Mouse (Mus musculus) testis, postnatal 10 days (tissue): ENCODE data around the gene Ddx39.

Experiments
- DNase-seq: peaks from one replicate; pipeline ENCODE4 v3.0.0; 2021; ENCODE audit warnings: low spot score

Gene Ddx39

DNA sequence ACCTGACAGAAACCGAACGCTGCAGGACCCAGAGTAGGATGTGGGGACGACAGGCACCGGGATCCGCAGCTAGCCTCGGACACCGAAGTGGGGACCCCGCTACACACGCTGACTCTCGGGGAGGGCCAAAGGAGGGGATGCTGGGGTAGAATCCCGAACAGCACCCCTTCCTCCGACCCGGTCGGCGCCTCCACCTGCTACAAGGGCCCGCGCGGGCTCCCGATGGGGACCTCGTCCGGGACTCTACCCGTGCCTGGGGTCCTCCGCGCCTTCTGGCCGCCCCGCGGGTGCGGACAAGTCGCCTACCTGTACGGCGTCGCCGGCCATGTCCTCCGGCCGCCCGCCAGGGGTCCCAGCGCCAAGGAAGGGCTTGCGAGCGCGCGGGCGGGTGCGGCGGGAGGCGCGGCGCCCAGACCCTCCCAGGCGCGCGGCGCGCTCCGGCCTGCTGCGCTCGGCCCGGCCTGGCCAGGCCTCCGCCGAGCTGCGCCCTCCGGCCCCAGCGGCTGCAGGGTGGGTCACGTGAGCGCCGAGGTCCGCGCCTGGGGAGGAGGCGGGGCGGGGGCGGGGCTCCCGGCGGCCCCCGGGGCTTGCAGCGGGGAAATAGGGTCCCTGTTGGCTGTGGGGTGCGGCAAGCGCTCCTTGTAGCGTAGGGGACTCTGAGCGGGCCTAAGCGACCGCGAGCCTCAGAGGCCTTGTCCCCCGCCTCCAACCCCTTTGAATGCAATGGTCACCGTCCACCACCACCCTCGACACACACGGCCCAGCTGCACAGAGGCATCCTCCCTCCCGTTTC, 16.1 kb upstream of the Ddx39 start, which contains the start of gene Pkn1:
Gene Pkn1, minus strand, starts transcription at position 519 of the 793 bp plus-strand sequence.
- DNase-seq: peak; percentile 84

DNA sequence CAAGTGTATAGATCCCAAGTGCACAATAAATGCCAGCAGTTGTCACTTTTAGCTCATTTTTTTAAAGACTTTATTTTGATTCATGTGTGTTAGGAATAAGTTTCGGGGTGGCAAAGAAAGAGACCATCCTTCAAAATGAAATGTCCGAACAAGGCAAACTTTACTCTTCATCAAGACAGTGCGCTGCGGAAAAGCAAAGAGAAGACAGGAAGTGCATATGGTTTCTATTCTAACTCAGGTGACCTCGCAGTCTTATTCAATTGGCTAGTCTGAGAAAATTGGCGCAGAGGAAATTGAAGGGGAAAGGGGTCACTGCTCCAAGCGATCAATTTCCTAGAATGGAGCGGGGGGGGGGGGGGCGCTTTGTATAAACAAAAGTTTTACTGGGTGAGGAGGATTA, 15.4 kb upstream of the Ddx39 start:
- no peak for DNase-seq

GRCm38 (mm10) chr8:83700423-83701085, 14.4 kb upstream of the Ddx39 start:
- peak; percentile 65 for DNase-seq

- DNase-seq: no peak
Measured at GRCm38 (mm10) chr8:83703426-83703825, 11.6 kb upstream of the Ddx39 start.

- no peak for DNase-seq
Measured at GRCm38 (mm10) chr8:83706411-83706810, 8.6 kb upstream of the Ddx39 start.

DNA sequence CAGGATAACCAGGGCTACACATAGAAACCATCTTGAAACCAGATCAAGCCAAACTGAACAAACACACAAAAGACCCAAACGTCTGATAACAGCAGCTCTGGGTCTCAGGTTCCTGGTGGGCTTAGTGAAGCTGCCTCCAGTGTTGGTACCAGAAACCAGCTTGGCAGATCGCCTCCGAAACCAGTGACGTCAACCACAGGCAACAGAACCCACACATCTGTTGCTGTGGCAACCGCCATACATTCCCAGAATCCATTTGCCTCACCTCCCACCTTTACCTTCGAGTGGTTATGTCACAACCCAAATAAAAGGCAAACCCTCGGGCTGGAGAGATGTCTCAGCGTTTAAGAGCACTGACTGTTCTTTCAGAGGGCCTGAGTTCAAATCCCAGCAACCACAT, 7.4 kb upstream of the Ddx39 start:
- no peak for DNase-seq

DNA sequence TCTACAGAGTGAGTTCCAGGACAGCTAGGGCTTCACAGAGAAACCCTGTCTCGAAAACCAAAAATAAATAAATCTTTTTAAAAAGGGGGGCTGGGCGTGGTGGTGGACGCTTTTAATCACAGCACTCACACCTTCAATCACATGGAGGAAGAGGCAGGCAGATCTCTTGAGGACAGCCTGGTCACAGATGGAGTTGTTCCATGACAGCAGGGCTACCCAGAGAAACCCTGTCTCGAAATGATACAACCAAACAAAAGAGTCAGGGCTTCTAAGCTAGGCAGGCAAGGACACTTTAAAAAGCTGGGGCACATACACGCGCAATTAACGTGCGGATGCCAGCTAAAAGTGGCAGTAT, 324 bp upstream of the Ddx39 start:
- no peak for DNase-seq

GRCm38 (mm10) chr8:83715771-83716170, 794 bp downstream of the Ddx39 start:
- no peak for DNase-seq

DNA sequence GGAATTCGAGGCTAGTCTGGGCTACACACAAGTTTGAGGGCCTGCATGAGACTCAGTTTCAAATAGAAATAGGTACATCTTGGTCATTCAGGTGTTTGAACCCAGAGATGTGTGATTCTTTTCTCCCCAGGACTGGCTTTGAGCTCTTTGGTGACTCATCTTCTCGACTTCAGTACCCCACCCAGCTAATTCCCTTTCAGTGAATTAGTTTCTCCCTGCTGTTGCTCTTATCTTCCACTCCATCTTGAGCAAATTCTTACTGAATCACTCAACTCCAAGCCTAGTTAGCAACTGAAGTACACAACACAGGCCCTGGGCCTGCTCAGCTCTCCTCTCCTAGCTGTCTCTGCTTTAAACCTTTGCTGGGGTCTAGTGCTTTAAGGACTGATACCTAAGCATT, 1.6 kb downstream of the Ddx39 start:
- no peak for DNase-seq

GRCm38 (mm10) chr8:83719048-83719447, 4.1 kb downstream of the Ddx39 start:
- no peak for DNase-seq

DNA sequence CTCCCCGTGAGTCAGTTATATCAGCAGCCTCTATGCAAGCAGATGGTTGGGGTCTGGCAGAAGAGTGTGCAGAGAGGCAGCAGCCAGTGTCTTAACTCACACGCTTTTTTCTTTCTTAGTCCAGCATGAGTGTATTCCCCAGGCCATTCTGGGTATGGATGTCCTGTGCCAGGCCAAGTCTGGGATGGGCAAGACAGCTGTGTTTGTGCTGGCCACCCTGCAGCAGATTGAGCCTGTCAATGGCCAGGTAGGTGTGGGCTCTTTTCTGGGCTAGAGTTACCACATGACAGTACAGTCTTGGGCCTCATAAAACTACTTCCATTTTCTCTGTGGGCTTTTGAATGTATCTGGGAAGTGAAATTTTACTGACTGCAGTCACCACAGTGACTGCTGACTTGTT, 4.7 kb downstream of the Ddx39 start:
- no peak for DNase-seq

DNA sequence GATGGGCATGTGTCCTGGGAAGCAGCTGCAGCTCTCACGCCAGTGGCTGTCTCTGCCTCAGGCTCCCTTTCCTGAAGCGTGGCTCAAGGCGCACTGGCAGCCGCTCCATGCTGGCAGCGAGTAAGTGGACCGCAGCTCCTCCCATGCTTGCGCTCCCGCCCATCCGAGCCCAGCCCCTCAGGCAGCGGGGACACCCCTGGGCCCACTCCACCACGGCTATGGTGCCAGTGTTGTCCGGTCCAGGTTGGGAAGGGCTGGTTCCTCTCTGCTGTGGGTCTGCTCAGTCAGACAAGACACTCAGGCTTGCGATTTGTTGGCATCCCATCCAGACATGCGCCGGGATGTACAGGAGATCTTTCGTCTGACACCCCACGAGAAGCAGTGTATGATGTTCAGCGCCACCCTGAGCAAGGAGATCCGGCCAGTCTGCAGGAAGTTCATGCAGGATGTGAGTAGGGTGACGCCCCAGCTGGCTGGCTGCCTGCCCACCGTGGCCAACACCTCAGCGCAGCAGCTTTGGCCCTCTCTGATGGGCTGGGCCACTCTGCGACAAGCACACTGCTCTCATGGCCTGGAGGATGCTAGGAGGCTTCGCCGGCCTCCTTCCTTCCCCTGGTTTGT, 6.5 kb downstream of the Ddx39 start:
- no peak for DNase-seq

GRCm38 (mm10) chr8:83722631-83723030, 7.7 kb downstream of the Ddx39 start:
- DNase-seq: no peak

DNA sequence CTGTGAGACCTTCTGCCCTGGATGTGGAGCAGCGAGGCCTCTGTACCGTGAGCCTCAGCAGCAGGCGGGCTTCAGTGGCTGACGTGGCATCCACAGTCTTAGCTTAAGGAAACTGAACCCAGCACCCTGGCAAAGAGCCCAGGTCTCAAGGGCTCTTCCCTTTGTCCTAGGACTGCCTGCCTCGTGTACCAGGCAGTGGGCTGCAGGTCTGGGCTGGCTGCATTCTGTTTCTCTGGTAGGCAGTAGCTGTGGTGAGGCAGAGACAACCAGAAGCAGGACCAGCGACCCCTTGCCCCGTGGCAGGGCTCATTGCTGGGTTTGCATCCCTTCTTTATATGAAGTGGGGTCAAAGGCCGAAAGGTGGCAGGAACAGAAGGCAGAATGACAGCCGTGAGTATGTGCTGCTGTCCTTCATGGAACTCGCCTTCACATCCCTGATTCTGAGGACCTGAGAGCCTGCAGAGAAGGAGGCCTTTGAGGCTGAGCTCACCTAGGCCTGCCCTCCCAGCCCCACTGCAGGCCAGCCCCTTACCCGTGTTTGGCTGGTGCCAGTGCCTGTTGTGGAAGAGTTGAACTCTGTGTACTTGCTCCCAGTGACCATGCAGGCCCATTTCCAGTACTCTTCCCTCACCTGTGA, 8.6 kb downstream of the Ddx39 start:
- no peak for DNase-seq

DNA sequence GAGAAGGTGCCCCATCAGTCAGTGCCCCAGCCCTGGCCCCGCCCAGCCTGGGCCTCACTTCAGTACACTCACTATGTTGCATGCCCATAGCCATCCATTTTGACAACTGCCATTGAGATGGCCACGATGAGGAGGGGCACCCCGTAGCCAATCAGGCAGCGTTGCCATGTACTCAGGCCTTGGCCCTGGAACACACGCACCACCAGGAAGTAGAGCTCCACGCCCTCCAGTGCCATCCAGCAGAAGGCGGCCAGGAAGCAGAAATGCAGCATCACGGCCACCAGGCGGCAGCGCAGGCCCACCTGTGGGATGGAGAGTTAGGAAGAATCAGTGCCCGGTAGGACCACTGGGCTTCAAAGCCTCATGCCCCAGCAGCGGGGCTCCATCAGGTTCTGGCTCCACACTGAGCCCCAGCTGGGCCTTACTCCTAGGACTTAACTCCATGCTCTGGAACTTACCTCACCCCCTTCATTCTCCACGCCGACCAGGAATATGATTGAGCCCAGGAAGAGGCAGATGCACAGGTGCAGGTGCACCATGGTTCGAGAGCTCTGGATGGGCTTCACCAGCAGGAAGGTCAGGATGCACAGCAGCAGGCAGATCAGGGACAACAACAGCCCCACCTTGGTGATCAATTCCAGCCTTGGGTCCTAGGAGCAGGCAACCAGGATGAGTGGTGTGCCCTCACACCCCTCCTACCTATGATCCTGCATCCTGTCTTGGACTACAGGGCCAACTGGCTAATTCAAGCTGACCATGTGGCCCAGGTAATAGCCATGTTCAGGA, 9.9 kb downstream of the Ddx39 start:
- peak; percentile 91 for DNase-seq

DNA sequence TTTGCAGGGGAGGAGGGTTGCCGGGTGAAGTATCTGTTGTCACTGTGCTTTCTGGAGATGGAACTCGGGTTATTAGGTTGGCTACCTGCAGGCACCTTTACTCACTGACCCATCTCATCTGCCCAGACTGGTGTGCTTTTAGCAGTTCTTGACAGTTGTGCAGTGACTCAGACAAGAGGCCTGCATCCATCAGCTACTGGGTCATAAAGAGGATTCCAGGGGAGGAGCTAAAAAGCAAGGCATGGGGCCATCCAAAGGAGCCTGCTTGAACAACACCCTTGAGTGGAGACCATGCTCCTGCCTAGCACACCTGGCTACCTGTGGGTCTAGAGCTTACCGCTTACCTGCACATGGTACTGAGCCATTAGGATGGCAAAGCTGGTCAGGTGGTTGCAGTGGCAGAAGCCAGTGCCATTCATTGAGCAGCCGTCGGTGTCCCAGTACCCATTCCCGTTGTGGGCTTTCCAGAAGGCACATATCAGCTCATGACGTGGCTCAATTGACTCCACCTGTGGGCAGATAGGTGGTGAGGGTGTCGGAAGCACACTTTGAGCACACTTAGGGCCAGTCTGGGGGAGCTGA, 10.6 kb downstream of the Ddx39 start:
- no peak for DNase-seq

DNA sequence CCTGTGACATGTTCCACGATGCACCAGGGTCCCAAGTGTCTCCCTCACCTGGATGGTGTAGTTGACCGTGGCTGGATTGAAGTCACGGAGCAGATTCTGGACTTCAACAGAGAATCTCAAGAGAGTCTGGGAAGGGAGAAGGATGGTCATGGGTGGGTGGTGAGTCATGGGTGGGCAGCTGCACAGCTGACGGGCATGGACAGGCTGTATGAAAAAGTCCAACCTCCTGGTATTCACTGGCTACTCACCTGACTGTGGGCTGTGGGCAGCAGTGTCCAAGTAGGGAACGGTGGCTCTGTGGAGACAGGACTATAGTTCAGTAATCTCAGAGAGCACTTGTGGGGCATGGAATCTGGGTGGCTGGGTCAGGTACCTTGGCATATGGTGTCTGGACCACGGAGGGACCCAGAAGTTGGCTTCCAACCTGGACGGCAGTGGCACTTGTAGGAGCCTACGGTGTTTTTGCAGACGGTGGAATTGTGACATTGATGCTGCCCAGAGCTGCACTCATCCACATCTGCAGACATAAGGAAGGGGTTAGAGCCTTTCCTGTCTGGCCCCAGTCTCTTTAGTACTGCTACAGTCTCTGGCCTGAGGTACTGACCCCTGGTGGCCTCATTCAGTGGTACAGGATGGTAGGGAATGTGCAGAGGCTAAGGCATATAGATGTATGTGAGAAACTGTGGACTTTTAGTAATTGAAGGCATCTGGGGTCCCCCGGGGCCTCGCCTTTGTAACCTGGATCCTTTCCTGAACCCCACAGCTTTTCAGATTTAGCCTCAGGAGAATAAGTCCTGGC, 14.2 kb downstream of the Ddx39 start:
- peak; percentile 72 for DNase-seq

- DNase-seq: no peak
Measured at GRCm38 (mm10) chr8:83731906-83732305, 16.9 kb downstream of the Ddx39 start.

DNA sequence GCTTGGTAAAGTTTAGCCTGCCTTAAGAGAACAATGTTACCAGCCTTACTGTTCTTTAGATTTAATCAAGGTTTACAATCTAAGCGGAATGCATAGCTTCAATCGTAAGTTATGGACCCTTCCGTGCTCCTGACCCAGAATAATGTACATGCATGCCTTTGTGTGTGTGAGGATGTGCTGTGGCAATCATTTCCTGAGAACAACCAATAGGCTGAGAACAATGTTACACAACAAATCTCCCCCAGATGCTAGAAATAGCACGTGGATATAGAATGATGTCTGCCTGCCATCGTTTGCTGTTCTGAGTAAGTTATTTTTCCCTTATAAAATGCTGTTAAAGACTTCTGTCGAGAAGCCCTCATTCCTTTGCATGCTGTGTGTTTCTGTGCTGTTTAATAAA, 17.9 kb downstream of the Ddx39 start:
- DNase-seq: no peak

- no peak for DNase-seq
Measured at GRCm38 (mm10) chr8:83736681-83737080, 21.7 kb downstream of the Ddx39 start.

DNA sequence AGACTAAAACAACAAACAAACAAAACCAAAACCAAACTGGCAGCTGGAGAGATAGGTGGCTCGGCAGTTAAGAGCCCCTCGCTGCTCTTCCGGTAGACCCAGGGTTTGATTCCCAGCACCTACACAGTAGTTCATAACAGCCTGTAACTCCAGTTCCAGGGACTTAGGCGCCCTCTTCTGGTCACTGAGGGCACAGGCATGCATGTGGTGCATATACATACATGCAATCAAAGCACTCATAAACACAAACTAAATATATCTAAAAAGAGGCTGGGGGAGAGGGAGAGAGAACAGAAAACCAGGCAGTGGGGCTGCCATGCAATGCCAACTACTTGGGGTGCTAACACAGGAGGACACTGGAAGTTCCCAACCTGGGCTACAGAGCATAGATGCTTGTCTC, 22.4 kb downstream of the Ddx39 start:
- no peak for DNase-seq
